Comparison of ENCODE assay signal across 9 mouse cellular contexts in the genomic region with DNA sequence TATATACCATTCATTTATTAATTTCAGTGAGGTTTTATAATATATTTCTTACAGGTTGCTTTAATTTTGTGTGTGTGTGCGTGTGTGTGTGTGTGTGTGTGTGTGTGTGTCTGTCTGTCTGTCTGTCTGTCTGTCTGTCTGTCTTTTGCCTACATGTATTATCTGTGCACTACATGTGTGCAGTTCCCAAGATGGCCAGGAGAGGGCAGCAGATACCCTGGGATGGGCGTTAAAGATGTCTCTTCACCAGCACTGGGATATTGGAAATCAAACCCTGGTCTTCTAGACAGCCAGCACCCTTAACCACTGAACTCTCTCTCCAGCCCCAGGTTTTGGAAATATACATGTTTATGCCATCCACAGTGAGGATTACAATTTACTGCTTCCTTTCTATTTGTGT. TPM values are rescaled to one million over a fixed set of nuclear protein-coding genes. Genes with fewer than 3 reads are reported as not detected.
A peak's percentile ranks its signal among the peaks of the same experiment; 100 is the strongest.
DNase-seq lines count a peak whose midpoint lies in the region; ATAC-seq and TF ChIP-seq lines count a peak whose summit lies in the region.
"Had no signal": no experiment of that assay in that cellular context is flagged by ENCODE, and none has a peak within 500 bp of the region (broad histone marks: within the 10 kb centered on the region; RNA-seq: fewer than 3 reads in every experiment).

No protein-coding gene starts in this region.

- ATAC-seq in midbrain, embryonic 14.5 days (ENCODE audit: low FRiP score, low TSS enrichment), result no peak
- ATAC-seq in midbrain, embryonic 15.5 days (replicated peaks), result no peak

- no peak overlapping the region for H3K9ac ChIP-seq in midbrain, embryonic 14.5 days (replicated peaks; ENCODE audit: low read length)
- H3K9ac ChIP-seq in midbrain, embryonic 15.5 days, result no peak overlapping the region

- H3K4me2 ChIP-seq in midbrain, embryonic 14.5 days (ENCODE audit: low read length), result no peak overlapping the region
- H3K4me2 ChIP-seq in midbrain, embryonic 15.5 days, result no peak overlapping the region

- peak; percentile 35 for DNase-seq in gastrocnemius, adult 2 months
- DNase-seq in gastrocnemius, postnatal 36 days, result no peak
- DNase-seq in midbrain, embryonic 14.5 days, result peak; percentile 57
- DNase-seq in adrenal gland, postnatal 14 days, result peak; percentile 45
- peak; percentile 75 for DNase-seq in kidney, postnatal 10 days
- DNase-seq in retina, adult 2 months (ENCODE audit: low read depth, low spot score), result peak; percentile 49
- DNase-seq in frontal cortex, postnatal 10 days (ENCODE audit: low spot score in 2 of 2), result no peak

- intact Hi-C loops in gastrocnemius, adult 2 months (cut with DNase I), result loop anchor here (10.0 kb wide), 1 partner anchor 145 kb away; no protein-coding TSS in a partner anchor
- intact Hi-C loops in gastrocnemius, postnatal 36 days (cut with DNase I), result no loop called here

- H3K9me3 ChIP-seq in midbrain, embryonic 14.5 days (ENCODE audit: control insufficient read depth, low read length), result no peaks in the 10 kb centered on the region
- H3K9me3 ChIP-seq in midbrain, embryonic 15.5 days, result no peaks in the 10 kb centered on the region

- WGBS in midbrain, embryonic 14.5 days, result 39% methylated on average over 2 of the region's 2 CpGs
- 31% methylated on average over 2 of the region's 2 CpGs for WGBS in midbrain, embryonic 15.5 days

- peak; percentile 58 for TF ChIP-seq CTCF in gastrocnemius, adult 2 months (IDR thresholded peaks at IDR 0.05)

- no peaks in the 10 kb centered on the region for H3K36me3 ChIP-seq in midbrain, embryonic 14.5 days (ENCODE audit: control insufficient read depth, insufficient read depth, low read length)
- no peaks in the 10 kb centered on the region for H3K36me3 ChIP-seq in midbrain, embryonic 15.5 days (replicated peaks)

- no peaks in the 10 kb centered on the region for H3K27me3 ChIP-seq in midbrain, embryonic 14.5 days (ENCODE audit: control insufficient read depth, insufficient read depth, low read length)
- H3K27me3 ChIP-seq in midbrain, embryonic 15.5 days (replicated peaks), result no peaks in the 10 kb centered on the region

- no peaks in the 10 kb centered on the region for H3K4me1 ChIP-seq in midbrain, embryonic 14.5 days (ENCODE audit: control insufficient read depth, insufficient read depth, low read length)
- no peaks in the 10 kb centered on the region for H3K4me1 ChIP-seq in midbrain, embryonic 15.5 days

- no peak overlapping the region for H3K27ac ChIP-seq in gastrocnemius, adult 2 months
- no peak overlapping the region for H3K27ac ChIP-seq in midbrain, embryonic 14.5 days (replicated peaks; ENCODE audit: low read depth, low read length)
- no peak overlapping the region for H3K27ac ChIP-seq in midbrain, embryonic 15.5 days

- no peak overlapping the region for H3K4me3 ChIP-seq in gastrocnemius, adult 2 months
- H3K4me3 ChIP-seq in midbrain, embryonic 14.5 days (replicated peaks; ENCODE audit: low read depth, low read length), result no peak overlapping the region
- H3K4me3 ChIP-seq in midbrain, embryonic 15.5 days, result no peak overlapping the region

RNA-seq across cellular contexts. Expression of a gene that starts 16.5 kb away (rescaled TPM):
- total RNA-seq in gastrocnemius, adult 2 months (2021), result under 1 TPM; 0.10 to 0.39 TPM
- under 1 TPM; 0.39 to 0.41 TPM for total RNA-seq in gastrocnemius, postnatal 36 days (2021)
- 7.8 and 8.7 TPM in 2 replicates for polyA plus RNA-seq in midbrain, embryonic 14.5 days (2014; fragmentation: Nextera tagmentation; extraction: Ambion mirVana)
- 6.6 and 7.3 TPM in 2 replicates for polyA plus RNA-seq in midbrain, embryonic 15.5 days (2015; fragmentation: Nextera tagmentation; extraction: Ambion mirVana)
- total RNA-seq in adrenal gland, postnatal 14 days (2021), result 5.4 and 7.0 TPM in 2 replicates

RNA-seq across cellular contexts. Expression of a gene that starts 26.4 kb away (rescaled TPM):
- not detected for total RNA-seq in gastrocnemius, adult 2 months (2021)
- not detected for total RNA-seq in gastrocnemius, postnatal 36 days (2021)
- 0.11 and 0.42 TPM in 2 replicates for polyA plus RNA-seq in midbrain, embryonic 14.5 days (2014; fragmentation: Nextera tagmentation; extraction: Ambion mirVana)
- 0.09 and 0.39 TPM in 2 replicates for polyA plus RNA-seq in midbrain, embryonic 15.5 days (2015; fragmentation: Nextera tagmentation; extraction: Ambion mirVana)
- not detected in 2 replicates for total RNA-seq in adrenal gland, postnatal 14 days (2021)
- total RNA-seq: left cerebral cortex, adult 18-20 months had no signal

Comparison
In these comparisons a context has a peak if more than half of its experiments do, and no peak if none do; other contexts are left out.
1. DNase-seq: peak in gastrocnemius, adult 2 months (single experiment), midbrain, embryonic 14.5 days (single experiment), adrenal gland, postnatal 14 days (single experiment), kidney, postnatal 10 days (single experiment) and retina, adult 2 months (single experiment); none in gastrocnemius, postnatal 36 days (0 of 2) and frontal cortex, postnatal 10 days (0 of 2).